Mouse (Mus musculus) kidney, adult 11 months (tissue): Measurements from ENCODE around the gene Omg.

Source experiments
- DNase-seq: peaks from one replicate; pipeline ENCODE4 v3.0.0; 2022

The Omg gene

DNA sequence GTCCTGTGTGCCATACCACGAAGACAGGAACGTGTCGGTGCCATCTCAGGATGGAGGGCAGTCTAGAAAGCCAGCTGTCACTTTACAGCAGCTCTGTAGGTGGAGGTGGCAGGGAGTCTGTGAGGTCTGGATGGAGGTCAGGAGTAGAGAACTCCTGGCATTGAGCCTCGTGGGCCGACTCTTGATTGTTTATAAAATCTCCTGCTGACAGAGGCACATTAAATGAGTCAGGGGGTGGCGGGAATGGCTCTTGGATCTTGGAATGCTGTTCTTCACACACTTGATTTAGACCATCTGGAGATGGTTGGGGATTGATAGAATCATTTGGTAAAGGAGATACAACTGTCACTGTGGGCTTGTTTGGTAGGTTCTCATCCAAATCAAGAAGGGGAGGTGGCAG lies 11.4 kb upstream of the Omg start:
- no peak for DNase-seq

DNA sequence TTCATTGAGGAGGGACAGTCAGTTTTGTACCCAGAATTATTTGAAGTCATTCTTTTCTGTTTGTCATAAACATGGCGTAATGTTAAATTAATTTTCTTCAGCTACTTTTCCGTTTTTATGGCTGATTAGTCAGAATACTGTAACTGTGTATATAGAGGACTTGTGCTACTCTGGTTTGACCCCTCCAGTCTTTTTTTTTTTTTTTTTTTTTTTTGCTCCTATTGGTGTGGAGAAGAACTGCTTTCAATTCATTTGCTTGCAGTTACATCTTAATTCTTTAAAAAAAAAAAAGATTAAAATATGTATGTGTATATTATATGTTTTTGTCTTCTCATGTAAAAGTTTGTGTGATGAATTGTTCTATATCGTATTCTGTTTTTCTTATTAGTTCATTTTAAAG lies 8.1 kb upstream of the Omg start:
- no peak for DNase-seq

DNA sequence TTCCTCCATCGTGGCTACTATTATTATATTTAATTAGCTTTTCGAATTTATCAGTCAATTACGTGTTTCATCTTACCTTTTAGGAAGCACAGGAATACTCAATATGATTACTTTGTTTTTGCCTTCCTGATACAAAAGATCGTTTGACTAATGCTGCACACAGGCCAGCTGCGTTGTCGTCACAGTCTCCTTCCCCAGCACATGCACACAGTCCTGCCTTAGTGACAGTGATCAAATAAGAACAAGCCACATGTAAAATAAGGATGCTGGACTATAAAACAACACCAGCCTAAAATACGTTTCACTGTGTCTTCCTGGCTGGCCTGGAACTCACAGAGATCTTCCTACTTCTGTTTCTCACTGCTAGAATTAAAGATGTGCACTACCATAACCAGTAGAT lies 622 bp upstream of the Omg start:
- no peak for DNase-seq

DNA sequence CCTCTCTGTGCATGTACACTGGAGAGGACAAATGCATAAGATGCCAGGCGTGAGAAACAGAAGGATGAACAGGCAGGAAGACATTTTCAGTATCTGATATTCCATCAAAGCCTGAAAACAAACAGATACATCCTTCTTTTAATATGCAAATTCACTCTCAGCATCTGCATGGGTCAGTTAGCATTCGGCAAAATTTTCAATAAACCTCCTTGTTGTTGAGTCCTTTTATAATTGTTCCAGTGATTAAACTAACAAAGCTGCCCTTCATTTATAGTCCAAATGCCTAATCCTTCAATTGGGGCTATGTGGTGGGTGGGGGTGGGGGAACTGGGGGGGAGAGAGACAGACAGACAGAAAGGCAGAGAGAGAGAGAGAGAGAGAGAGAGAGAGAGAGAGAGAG lies 967 bp downstream of the Omg start:
- no peak for DNase-seq

DNA sequence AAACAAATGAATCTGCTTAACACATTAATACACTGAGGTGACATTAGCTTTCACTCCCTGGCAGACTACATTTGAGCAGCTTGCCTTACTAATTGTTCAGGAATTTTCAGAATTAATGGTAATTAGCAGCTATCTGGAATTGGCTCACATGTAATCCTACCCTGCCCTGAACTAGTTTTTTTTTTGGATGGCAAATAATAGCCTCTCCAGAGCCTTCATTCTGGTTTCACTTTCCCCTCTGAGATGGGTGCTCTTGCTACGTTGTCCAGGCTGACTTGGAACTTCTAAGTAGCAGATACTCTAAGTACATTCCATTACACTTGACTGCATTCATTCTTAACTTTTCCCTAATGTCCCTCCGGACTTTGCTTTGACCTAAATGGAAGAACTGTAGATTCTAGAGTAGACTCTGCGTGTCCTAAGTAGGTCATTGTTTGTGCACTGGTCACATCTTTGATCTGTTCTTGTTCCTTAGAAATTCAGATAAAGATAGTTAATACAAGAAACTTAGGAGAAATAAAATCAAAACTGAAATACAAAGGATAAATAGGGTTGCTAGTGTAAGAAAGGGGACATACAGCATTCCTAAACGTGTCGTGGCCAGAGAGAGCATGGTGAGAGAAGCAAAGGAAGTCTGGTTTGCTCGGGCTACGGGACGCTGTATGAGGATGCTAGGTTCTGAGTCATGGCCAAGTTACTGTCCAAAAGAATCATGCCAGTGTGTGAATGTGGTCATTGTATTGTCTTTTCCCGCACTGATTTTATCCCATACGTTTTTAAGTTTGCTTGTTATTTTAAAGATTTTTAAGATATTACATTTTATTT lies 8.7 kb downstream of the Omg start:
- no peak for DNase-seq

DNA sequence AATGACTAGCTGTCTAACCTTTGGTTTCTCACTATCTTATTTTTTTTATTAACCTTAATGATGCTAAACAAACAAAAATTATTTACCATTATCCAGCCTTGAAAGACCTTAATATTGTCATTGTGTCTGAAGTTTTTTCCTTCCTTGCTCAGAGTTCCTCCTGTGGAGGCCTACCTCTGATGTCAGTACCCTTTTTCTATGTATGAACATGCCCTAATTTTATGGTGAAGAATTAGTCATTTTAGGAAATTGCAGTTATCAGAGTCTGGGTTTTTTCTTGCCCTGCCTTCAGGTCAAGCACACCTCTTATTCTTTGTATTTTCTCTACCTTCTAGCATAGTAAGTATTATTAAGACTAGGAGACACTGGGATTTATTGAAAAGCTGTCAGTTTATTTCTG lies 19.2 kb downstream of the Omg start:
- DNase-seq = no peak

DNA sequence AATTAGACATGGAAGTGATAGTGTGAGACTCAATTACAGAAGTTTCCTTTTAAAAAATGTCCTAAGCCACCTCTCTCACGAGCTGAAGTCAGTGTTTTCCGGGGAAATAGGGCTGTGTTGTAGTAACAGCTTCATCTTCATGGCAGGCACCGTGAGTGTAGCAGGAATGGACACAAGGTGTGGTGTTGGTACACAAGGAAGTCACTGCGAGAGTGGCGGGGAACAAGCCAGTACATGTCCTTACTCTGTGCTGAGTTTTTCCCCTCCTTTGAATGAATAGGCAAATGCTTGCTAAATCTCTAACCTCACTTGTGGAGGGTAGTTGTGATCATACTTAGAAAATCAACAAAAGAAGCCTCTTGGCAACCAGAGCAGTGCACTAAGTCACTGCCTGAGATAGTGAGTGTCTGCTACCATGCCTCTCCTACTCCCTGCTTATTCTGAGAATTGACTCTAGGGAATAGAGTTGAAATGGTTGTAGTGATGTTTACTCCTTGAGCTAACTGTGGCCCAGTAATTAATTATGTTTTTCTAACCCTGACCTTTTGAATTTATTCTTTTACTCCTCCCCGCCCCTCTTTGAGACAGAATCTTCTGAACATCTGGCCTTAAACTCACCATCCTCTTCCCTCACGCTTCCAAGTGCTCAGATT lies 19.9 kb downstream of the Omg start:
- DNase-seq = no peak

DNA sequence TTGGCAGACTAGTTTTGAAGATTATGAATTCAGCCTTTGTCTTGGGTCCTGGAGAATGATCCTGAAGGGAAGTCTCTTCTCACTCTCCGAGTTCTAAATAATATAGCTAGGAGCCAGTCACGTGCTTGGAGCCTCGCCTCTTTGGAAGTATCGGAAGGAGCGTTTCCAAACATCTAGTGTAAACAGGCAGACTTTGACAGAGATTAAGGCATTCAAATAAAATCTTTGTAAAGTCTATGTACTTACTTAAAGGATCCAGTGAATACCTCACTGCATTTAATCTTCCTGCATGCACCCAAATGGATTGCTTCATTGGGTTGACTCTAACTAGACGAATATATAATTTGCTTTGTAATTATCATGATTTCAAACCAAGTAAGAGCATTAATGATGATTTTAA lies 20.5 kb downstream of the Omg start:
- DNase-seq = no peak

DNA sequence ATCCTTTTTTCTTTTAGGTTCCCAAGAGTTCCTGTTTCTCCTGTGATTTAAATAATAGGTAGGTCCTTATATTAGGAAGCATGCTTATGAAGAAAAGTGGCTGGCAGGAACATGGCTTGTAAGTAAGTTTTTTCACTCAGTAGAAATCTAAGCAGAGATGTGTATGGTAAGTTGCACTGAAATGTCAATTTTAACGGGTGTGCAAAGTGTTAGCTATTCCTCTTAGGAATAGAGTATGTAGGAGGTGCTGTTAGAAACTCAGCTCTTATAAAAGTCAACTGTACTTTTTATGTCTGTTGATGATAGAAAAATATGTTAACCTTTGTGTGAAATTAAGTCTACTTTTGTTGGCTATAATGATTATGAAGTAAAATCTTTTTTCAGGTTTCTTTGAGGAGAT lies 35.8 kb downstream of the Omg start:
- DNase-seq = no peak

DNA sequence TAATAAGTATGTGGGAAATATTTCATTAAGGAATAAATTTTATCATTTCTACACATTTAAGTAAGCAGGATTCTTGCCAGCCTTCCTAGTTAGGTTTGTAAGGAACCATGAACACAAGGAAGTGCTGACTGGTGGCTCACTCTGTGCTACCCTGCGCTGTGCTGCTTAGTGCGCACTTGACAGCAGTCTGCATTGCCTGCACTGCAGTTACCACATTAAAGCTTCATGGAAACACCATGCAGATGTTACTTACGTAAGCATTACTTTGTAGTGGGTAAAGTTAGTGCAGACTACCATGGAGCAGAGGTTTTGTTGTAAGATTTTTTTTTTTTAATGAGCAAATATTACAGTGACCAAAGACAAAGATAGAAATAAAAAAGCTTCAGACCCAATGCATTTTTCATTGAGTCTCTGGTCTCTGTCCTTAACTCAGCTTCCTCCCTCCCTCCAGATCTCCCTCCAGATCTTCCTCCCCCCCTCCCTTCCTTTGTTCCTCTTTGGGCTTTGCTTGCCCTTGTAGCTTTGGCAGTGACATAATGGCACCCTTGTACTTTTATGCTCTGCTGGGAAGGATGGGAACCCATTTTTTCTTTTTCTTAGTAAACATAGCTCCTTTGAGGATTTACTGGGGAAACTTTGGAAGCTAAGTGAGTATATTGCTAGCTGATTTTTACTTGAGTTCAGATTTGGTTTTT lies 43.0 kb downstream of the Omg start:
- no peak for DNase-seq

DNA sequence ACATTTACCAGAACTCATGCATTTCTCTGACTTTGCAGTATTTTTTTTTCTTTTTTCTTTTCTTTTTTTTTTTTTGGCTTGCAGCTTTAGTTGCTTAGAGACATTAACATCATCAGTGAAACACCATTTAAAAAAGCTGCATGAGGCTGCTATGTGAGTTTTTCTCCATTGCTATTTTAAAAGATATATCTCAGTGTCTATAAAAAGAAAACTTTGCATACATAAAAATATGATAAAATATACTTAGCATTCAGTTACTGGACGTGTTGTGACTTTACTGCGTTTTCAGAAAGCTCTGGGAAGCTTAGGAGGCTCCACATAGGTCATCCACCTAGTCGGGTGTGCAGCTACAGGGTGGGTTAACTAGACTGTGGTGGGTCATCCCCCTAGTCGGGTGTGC lies 44.0 kb downstream of the Omg start:
- DNase-seq = no peak

DNA sequence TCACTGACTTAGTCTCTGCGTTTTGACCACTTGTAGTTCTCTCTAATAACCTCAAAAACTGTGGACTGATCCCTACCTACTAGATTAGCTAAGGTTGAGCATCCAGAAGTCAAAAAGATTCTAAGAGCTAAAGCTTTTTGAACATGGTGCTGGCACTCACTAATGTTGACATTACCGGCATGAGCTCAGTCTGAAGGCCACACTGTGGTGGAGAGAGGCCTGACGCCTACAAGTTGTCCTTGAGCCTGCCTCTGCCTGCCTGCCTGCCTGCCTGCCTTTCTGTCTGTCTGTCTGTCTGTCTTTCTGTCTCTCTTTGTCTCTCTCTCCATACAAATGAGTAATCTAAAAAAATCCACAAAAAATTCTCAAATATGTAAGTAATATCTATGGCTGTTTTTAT lies 46.0 kb downstream of the Omg start:
- DNase-seq = no peak

DNA sequence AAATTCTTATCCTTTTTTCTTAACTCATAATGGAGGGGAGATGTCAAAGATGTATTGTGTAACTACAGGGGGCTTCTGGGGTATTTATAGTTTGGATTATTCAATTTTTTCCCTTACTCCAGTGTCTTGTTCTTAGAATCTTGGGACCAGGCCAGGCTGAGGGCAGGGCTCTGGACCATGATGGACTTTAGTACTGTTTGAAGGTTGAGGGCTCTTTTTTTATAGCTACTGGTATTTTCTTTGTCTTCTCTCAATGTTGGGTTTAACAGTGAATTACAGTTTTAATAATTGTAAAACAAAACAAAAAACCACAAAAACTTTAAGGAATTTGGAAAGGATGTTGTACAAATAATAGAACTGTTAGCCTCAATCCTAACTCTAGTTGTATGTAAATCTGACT lies 50.9 kb downstream of the Omg start:
- peak; percentile 69 for DNase-seq
